ENCODE assay signal across 8 mouse cellular contexts in genomic region chr16:56075222-56076111, GRCm38 (mm10). TPM values are rescaled to one million over a fixed set of nuclear protein-coding genes. Genes with fewer than 3 reads are reported as not detected.
DNase-seq lines count a peak whose midpoint lies in the region; ATAC-seq lines count a peak whose summit lies in the region.

No protein-coding gene starts in this region.

- peak; percentile 90 for DNase-seq in NIH3T3 (ENCODE audit: low read depth)
- peak; percentile 88 for DNase-seq in cerebellum, adult 9-11 months
- DNase-seq in frontal cortex, adult 2 months (ENCODE audit: extremely low spot score in 1 of 2, low spot score in 1 of 2), result peak; percentile 62 to 85
- DNase-seq in hindbrain, embryonic 11.5 days (ENCODE audit: low spot score), result peak; percentile 94
- peak; percentile 81 for DNase-seq in layer of hippocampus, adult 9-11 months
- peak; percentile 80 for DNase-seq in ovary, postnatal 10 days (ENCODE audit: low spot score)
- peak; percentile 92 for DNase-seq in thymus, postnatal 0 days (ENCODE audit: low spot score)

- H3K36me3 ChIP-seq in hindbrain, embryonic 11.5 days (ENCODE audit: control insufficient read depth, insufficient read depth, low read length), result no peaks in the 10 kb centered on the region
- no peaks in the 10 kb centered on the region for H3K36me3 ChIP-seq in lung, embryonic 16.5 days (ENCODE audit: control insufficient read depth, insufficient read depth, low read length)

- peak overlapping the region; percentile 50 for H3K4me2 ChIP-seq in hindbrain, embryonic 11.5 days (replicated peaks; ENCODE audit: low read depth, low read length)
- H3K4me2 ChIP-seq in lung, embryonic 16.5 days (ENCODE audit: low read depth, low read length), result peak overlapping the region; percentile 52

- WGBS in hindbrain, embryonic 11.5 days, result under 1% methylated on average over 38 of the region's 66 CpGs
- under 1% methylated on average over 41 of the region's 66 CpGs for WGBS in lung, embryonic 16.5 days

- H3K27me3 ChIP-seq in hindbrain, embryonic 11.5 days (ENCODE audit: control insufficient read depth, insufficient read depth, low read length), result no peaks in the 10 kb centered on the region
- no peaks in the 10 kb centered on the region; the same call in 1 of the 2 replicates for H3K27me3 ChIP-seq in lung, embryonic 16.5 days (ENCODE audit: control insufficient read depth, insufficient read depth, low read depth, low read length)

- H3K27ac ChIP-seq in hindbrain, embryonic 11.5 days (ENCODE audit: low read depth, low read length), result peak overlapping the region; percentile 95
- peak overlapping the region; percentile 89 for H3K27ac ChIP-seq in lung, embryonic 16.5 days (ENCODE audit: low read length)

- no peaks in the 10 kb centered on the region for H3K4me1 ChIP-seq in hindbrain, embryonic 11.5 days (replicated peaks; ENCODE audit: control insufficient read depth, insufficient read depth, low read length)
- peaks cover 6% of the 10 kb centered on the region for H3K4me1 ChIP-seq in lung, embryonic 16.5 days (replicated peaks; ENCODE audit: control insufficient read depth, insufficient read depth, low read length)

- peak overlapping the region; percentile 73 for H3K9ac ChIP-seq in hindbrain, embryonic 11.5 days (ENCODE audit: low read depth, low read length)
- peak overlapping the region; percentile 82 for H3K9ac ChIP-seq in lung, embryonic 16.5 days (ENCODE audit: low read length)

- peak overlapping the region; percentile 71 for H3K4me3 ChIP-seq in hindbrain, embryonic 11.5 days (ENCODE audit: low read depth, low read length)
- H3K4me3 ChIP-seq in lung, embryonic 16.5 days (ENCODE audit: low read length), result peak overlapping the region; percentile 93

- H3K9me3 ChIP-seq in hindbrain, embryonic 11.5 days (ENCODE audit: control insufficient read depth, low read length), result no peaks in the 10 kb centered on the region
- H3K9me3 ChIP-seq in lung, embryonic 16.5 days (ENCODE audit: control insufficient read depth, low read length), result no peaks in the 10 kb centered on the region

- ATAC-seq in hindbrain, embryonic 11.5 days (ENCODE audit: low FRiP score), result peak; percentile 95
- peak; percentile 90 for ATAC-seq in lung, embryonic 16.5 days (ENCODE audit: low read depth)

RNA-seq across cellular contexts. Expression of gene Senp7, which starts 27.3 kb away (rescaled TPM):
- 25.6 and 28.5 TPM in 2 replicates for polyA plus RNA-seq in frontal cortex, adult 2 months (2012; rRNA removed)
- 41.3 and 61.2 TPM in 2 replicates for polyA plus RNA-seq in hindbrain, embryonic 11.5 days (2014; fragmentation: Nextera tagmentation; extraction: Ambion mirVana)
- 25.9 and 28.5 TPM in 2 replicates for polyA plus RNA-seq in lung, embryonic 16.5 days (2015; fragmentation: Nextera tagmentation; extraction: Ambion mirVana)
- 43.5 and 50.0 TPM in 2 replicates for polyA plus RNA-seq in thymus, postnatal 0 days (2015; fragmentation: Nextera tagmentation; extraction: Ambion mirVana)

RNA-seq across cellular contexts. Expression of gene Trmt10c, which starts 37.8 kb away (rescaled TPM):
- polyA plus RNA-seq in frontal cortex, adult 2 months (2012; rRNA removed), result 6.6 and 7.0 TPM in 2 replicates
- polyA plus RNA-seq in hindbrain, embryonic 11.5 days (2014; fragmentation: Nextera tagmentation; extraction: Ambion mirVana), result 29.4 and 30.3 TPM in 2 replicates
- polyA plus RNA-seq in lung, embryonic 16.5 days (2015; fragmentation: Nextera tagmentation; extraction: Ambion mirVana), result 20.9 and 23.9 TPM in 2 replicates
- 40.1 and 41.0 TPM in 2 replicates for polyA plus RNA-seq in thymus, postnatal 0 days (2015; fragmentation: Nextera tagmentation; extraction: Ambion mirVana)

RNA-seq across cellular contexts. Expression of gene Pcnp, which starts 45.9 kb away (rescaled TPM):
- polyA plus RNA-seq in frontal cortex, adult 2 months (2012; rRNA removed), result 135 and 138 TPM in 2 replicates
- 325 and 347 TPM in 2 replicates for polyA plus RNA-seq in hindbrain, embryonic 11.5 days (2014; fragmentation: Nextera tagmentation; extraction: Ambion mirVana)
- polyA plus RNA-seq in lung, embryonic 16.5 days (2015; fragmentation: Nextera tagmentation; extraction: Ambion mirVana), result 207 and 226 TPM in 2 replicates
- polyA plus RNA-seq in thymus, postnatal 0 days (2015; fragmentation: Nextera tagmentation; extraction: Ambion mirVana), result 159 and 168 TPM in 2 replicates

Comparison
In these comparisons a context has a peak if more than half of its experiments do, and no peak if none do; other contexts are left out.
1. Peak in every context shown above with its lines: DNase-seq, ATAC-seq, H3K4me3 ChIP-seq and H3K27ac ChIP-seq.